Mouse (Mus musculus) skeletal muscle tissue, adult 2 months (tissue): Measurements from ENCODE around the gene Efcab9.
A peak's percentile ranks its signal among the peaks of the same experiment; 100 is the strongest.

Source experiments
- DNase-seq: peaks from one replicate; pipeline ENCODE4 v3.0.0-alpha.2; 2012; ENCODE audit warnings: low read depth, low spot score

The Efcab9 gene

GRCm38 (mm10) chr11:32556333-32556990, 24.6 kb upstream of the Efcab9 start:
- DNase-seq: peak; percentile 39

GRCm38 (mm10) chr11:32555103-32555689, 23.3 kb upstream of the Efcab9 start:
- DNase-seq: no peak

GRCm38 (mm10) chr11:32554141-32555091, 22.5 kb upstream of the Efcab9 start:
- DNase-seq: no peak

- DNase-seq: no peak
These were observed 21.6 kb upstream of the Efcab9 start for GRCm38 (mm10) chr11:32553311-32554140.

GRCm38 (mm10) chr11:32552401-32553090, 20.7 kb upstream of the Efcab9 start:
- DNase-seq: no peak

- DNase-seq: no peak
These were observed 19.9 kb upstream of the Efcab9 start for GRCm38 (mm10) chr11:32551579-32552297.

- DNase-seq: no peak
These were observed 19.2 kb upstream of the Efcab9 start for GRCm38 (mm10) chr11:32551056-32551455.

- peak; percentile 49 for DNase-seq
These were observed 18.2 kb upstream of the Efcab9 start for GRCm38 (mm10) chr11:32550102-32550501.

- no peak for DNase-seq
These were observed 17.4 kb upstream of the Efcab9 start for GRCm38 (mm10) chr11:32549236-32549635.

GRCm38 (mm10) chr11:32548240-32548639, 16.4 kb upstream of the Efcab9 start:
- no peak for DNase-seq

- DNase-seq: no peak
These were observed 15.6 kb upstream of the Efcab9 start for GRCm38 (mm10) chr11:32547391-32547947.

GRCm38 (mm10) chr11:32546483-32546882, 14.6 kb upstream of the Efcab9 start:
- DNase-seq: peak; percentile 86

- DNase-seq: no peak
These were observed 13.7 kb upstream of the Efcab9 start for GRCm38 (mm10) chr11:32545605-32546004.

- DNase-seq: no peak
These were observed 12.6 kb upstream of the Efcab9 start for GRCm38 (mm10) chr11:32544497-32544896.

- DNase-seq: no peak
These were observed 12.2 kb upstream of the Efcab9 start for GRCm38 (mm10) chr11:32544041-32544440.

GRCm38 (mm10) chr11:32542687-32543411, 11.0 kb upstream of the Efcab9 start:
- peak; percentile 68 for DNase-seq

- DNase-seq: no peak
These were observed 10.3 kb upstream of the Efcab9 start for GRCm38 (mm10) chr11:32542181-32542580.

- no peak for DNase-seq
These were observed 8.6 kb upstream of the Efcab9 start for GRCm38 (mm10) chr11:32540463-32540862.

GRCm38 (mm10) chr11:32539717-32540116, 7.8 kb upstream of the Efcab9 start:
- no peak for DNase-seq
